Mouse (Mus musculus): ENCODE data around the gene Fgr. TPM values are rescaled to one million over a fixed set of nuclear protein-coding genes. Genes with fewer than 3 reads are reported as not detected.

Fgr gene
- polyA plus RNA-seq, 1 experiment from 2014 or later = 0.15 TPM

DNA sequence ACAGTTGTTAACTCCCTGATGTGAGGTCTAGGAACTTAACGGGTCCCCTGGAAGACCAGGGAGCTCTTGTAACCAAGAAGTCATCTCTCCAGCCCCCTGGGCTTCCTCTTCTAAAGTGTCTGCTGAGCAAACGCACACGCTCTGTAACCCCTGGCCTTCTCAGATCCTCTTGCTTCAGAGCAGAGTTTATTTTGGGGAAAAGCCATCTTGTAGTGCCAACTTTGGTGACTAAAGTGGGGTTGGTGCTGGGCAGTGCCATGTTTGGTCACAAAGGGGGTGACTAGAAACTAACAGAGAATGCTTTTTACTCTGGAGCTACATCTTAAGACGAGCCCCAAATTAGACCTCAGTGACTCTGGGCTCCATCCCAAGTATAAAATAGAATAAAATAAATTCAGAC, 29.1 kb upstream of the Fgr start:
- 0 out of 2 replicates have a peak, but pooled peaks cover 4% of the 10 kb centered on the region for H3K4me1 ChIP-seq (replicated peaks; ENCODE audit: control insufficient read depth, insufficient read depth)
- no peak for TF ChIP-seq EP300 (optimal IDR thresholded peaks at IDR 0.05)
- no peak for TF ChIP-seq CTCF (IDR thresholded peaks at IDR 0.05; ENCODE audit: low read depth)
- H3K9ac ChIP-seq (ENCODE audit: low read length) = no peak overlapping the region
- no peaks in the 10 kb centered on the region for H3K27me3 ChIP-seq (ENCODE audit: control insufficient read depth, insufficient read depth, low read length)
- no peak overlapping the region for H3K27ac ChIP-seq (replicated peaks)
- H3K9me3 ChIP-seq (ENCODE audit: control insufficient read depth, low read length) = no peaks in the 10 kb centered on the region
- WGBS = 62% methylated on average over 4 of the region's 4 CpGs
- ATAC-seq (ENCODE audit: low FRiP score, low TSS enrichment) = no peak
- H3K36me3 ChIP-seq (ENCODE audit: control insufficient read depth, insufficient read depth, low read length) = no peaks in the 10 kb centered on the region
- H3K4me2 ChIP-seq (replicated peaks; ENCODE audit: low read depth) = no peak overlapping the region
- DNase-seq (ENCODE audit: low spot score) = no peak
- H3K4me3 ChIP-seq (ENCODE audit: low read depth, low read length) = no peak overlapping the region

DNA sequence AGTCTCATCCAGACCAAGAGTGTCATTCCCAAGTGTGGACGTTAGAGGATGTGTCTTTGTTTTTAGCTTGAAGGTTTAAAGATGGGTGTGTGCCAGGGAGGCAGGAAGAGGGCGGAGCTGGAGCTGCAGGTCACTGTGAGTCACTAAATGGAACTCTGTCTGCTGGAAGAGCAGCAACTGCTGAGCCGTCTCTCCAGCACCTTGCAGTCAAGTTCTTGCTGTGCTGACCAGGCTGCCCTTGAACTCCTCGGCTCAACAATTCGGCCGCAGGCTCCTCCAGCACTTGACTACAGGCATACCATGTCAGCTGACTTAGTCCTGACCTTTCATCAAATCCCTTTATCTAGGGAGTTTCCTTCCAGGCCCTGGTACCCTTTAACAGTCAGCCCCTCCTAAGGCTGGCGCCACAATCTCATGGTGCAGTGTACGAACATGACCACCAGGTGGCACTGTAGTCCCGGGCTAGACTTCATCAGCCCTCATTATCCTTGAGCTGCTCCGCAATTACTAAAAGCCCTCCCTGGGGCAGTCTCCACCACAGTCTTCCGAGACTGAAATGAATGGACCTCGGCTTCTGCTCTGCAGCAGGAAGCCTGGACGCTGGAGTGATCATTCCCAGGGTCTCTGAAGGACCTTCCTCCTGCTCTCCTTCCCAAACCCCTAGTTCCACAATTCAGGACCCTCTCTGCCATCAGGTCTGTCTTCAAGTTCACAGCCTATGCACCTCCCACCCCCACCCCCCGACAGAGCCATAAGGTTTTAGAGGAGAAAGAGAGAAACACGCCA, 28.4 kb upstream of the Fgr start:
- WGBS = 3% methylated on average over 15 of the region's 15 CpGs
- 0 out of 2 replicates have a peak, but pooled peaks cover 4% of the 10 kb centered on the region for H3K4me1 ChIP-seq (replicated peaks; ENCODE audit: control insufficient read depth, insufficient read depth)
- peak overlapping the region; percentile 47 for H3K9ac ChIP-seq (ENCODE audit: low read length)
- H3K27ac ChIP-seq (replicated peaks) = peak overlapping the region; percentile 92
- peak overlapping the region; percentile 8; the same call in 1 of the 2 replicates for H3K4me3 ChIP-seq (ENCODE audit: low read depth, low read length)
- no peaks in the 10 kb centered on the region for H3K9me3 ChIP-seq (ENCODE audit: control insufficient read depth, low read length)
- no peaks in the 10 kb centered on the region for H3K27me3 ChIP-seq (ENCODE audit: control insufficient read depth, insufficient read depth, low read length)
- no peaks in the 10 kb centered on the region for H3K36me3 ChIP-seq (ENCODE audit: control insufficient read depth, insufficient read depth, low read length)
- ATAC-seq (ENCODE audit: low FRiP score, low TSS enrichment) (peak; percentile 70), DNase-seq (ENCODE audit: low spot score) (peak; percentile 84)
- peak; percentile 96 for TF ChIP-seq CTCF (IDR thresholded peaks at IDR 0.05; ENCODE audit: low read depth)
- no peak for TF ChIP-seq EP300 (optimal IDR thresholded peaks at IDR 0.05)
- peak overlapping the region; percentile 48 for H3K4me2 ChIP-seq (replicated peaks; ENCODE audit: low read depth)

DNA sequence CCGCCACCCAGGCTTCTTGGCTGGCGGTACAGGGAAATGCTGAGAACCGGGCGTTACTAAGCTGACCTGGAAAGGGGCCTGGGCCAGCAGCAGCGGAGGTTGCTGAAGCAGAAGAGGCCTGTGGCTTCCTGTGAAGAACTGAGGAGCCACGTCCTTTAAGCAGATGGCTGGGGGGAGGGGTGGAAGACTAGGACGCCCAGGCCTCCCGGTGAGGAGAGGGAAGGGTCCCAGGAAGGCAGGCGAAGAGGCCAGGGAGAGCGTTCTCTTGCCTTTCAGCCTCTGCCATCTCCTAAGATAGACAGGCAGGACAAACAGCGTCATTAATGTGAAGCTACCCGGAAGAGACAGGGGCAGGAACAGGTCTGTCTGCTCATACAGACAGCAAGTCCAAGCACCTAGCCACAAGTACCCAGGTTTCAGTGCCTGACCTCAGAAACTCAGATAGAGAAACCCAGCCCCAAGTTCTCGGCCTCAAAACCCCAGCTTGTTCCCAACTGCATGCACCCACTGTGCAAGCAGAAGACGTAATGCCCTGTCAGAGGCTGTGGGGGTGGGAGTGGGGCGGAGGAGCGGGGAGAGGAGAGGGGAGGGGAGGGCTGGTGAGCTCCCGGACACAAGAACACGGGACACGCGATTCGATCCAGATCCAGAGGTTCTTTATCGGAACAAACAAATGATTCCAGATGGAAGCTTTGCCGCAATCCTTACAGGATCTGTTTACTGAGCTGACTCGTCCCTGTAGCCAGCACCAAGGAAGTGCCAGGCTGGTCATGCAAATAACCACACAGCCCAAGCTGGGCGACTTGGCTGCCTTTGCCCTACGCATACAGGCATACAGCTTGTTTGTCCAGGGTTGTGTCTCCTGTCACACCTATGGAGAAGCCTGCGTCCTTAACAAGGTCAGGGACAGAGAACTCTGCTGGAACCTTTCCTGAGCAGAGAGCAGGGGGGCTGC, 27.6 kb upstream of the Fgr start:
- H3K4me1 ChIP-seq (replicated peaks; ENCODE audit: control insufficient read depth, insufficient read depth) = 0 out of 2 replicates have a peak, but pooled peaks cover 4% of the 10 kb centered on the region
- H3K9me3 ChIP-seq (ENCODE audit: control insufficient read depth, low read length) = no peaks in the 10 kb centered on the region
- DNase-seq (ENCODE audit: low spot score) (peak; percentile 74), ATAC-seq (ENCODE audit: low FRiP score, low TSS enrichment) (peak; percentile 85)
- no peaks in the 10 kb centered on the region for H3K36me3 ChIP-seq (ENCODE audit: control insufficient read depth, insufficient read depth, low read length)
- peak overlapping the region; percentile 8; the same call in 1 of the 2 replicates for H3K4me3 ChIP-seq (ENCODE audit: low read depth, low read length)
- peak overlapping the region; percentile 92 for H3K27ac ChIP-seq (replicated peaks)
- H3K4me2 ChIP-seq (replicated peaks; ENCODE audit: low read depth) = peak overlapping the region; percentile 48
- H3K9ac ChIP-seq (ENCODE audit: low read length) = peak overlapping the region; percentile 47
- TF ChIP-seq CTCF (IDR thresholded peaks at IDR 0.05; ENCODE audit: low read depth) = no peak
- no peak for TF ChIP-seq EP300 (optimal IDR thresholded peaks at IDR 0.05)
- H3K27me3 ChIP-seq (ENCODE audit: control insufficient read depth, insufficient read depth, low read length) = no peaks in the 10 kb centered on the region
- WGBS = 6% methylated on average over 27 of the region's 27 CpGs

DNA sequence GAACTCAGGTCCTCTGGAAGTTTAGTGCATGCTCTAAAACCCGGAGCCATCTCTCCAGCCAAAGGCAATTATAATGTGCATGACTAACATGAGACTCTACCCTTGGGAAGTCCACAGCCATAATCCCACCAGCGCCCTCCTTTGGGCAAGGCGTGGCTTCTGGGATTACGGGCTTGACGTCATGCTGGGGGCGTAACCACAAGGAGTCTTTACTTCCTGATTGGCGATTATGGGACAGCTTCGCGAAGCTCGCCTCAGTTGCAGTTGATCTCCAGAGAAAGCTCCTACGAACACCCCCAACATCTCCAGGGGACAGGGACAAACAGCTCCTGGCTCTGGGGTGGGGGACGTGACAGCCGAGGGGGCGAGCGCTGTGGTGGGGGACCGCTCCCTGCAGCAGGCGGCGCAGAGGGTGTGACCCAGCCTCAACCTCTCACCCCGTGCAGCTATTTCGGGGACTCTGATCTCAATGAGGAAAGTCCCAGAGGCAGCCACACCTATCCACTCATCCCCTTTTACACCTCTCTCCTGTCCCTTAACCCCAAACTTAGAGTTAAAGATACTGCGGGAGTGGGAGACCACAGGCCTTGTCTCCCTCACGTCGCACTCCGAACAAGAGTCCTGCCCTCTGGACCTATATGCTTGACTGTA, 23.9 kb upstream of the Fgr start:
- ATAC-seq (ENCODE audit: low FRiP score, low TSS enrichment) (no peak), DNase-seq (ENCODE audit: low spot score) (peak; percentile 64)
- no peaks in the 10 kb centered on the region for H3K9me3 ChIP-seq (ENCODE audit: control insufficient read depth, low read length)
- 31% methylated on average over 24 of the region's 24 CpGs for WGBS
- H3K27ac ChIP-seq (replicated peaks) = no peak overlapping the region
- 0 out of 2 replicates have a peak, but pooled peaks cover 4% of the 10 kb centered on the region for H3K4me1 ChIP-seq (replicated peaks; ENCODE audit: control insufficient read depth, insufficient read depth)
- peak overlapping the region; percentile 34 for H3K4me2 ChIP-seq (replicated peaks; ENCODE audit: low read depth)
- H3K9ac ChIP-seq (ENCODE audit: low read length) = no peak overlapping the region
- H3K27me3 ChIP-seq (ENCODE audit: control insufficient read depth, insufficient read depth, low read length) = no peaks in the 10 kb centered on the region
- no peak overlapping the region for H3K4me3 ChIP-seq (ENCODE audit: low read depth, low read length)
- TF ChIP-seq CTCF (IDR thresholded peaks at IDR 0.05; ENCODE audit: low read depth) (no peak), EP300 (optimal IDR thresholded peaks at IDR 0.05) (no peak)
- H3K36me3 ChIP-seq (ENCODE audit: control insufficient read depth, insufficient read depth, low read length) = no peaks in the 10 kb centered on the region

DNA sequence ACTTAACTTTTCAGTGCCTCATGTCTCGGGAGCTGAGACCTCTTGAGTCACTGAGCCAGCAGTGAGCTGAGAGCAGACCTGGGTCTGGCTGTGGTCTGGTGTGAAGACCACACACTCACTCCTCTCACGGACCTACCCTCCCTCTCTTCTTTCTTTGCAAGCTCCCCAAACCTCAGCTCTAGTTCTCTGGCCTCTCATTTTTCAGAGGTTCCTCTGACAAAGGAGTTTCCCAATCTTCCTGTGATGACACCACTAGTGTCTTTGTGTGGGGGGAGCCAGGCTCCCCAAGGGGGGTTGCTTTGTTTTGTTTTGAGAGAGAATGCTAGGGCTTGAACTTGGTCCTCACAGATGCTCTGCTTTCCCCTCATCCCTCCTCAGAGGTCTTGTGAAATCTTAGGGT, 22.9 kb upstream of the Fgr start:
- TF ChIP-seq EP300 (optimal IDR thresholded peaks at IDR 0.05) = no peak
- TF ChIP-seq CTCF (IDR thresholded peaks at IDR 0.05; ENCODE audit: low read depth) = no peak
- Histone ChIP-seq H3K4me1 (replicated peaks; ENCODE audit: control insufficient read depth, insufficient read depth) (0 out of 2 replicates have a peak, but pooled peaks cover 2% of the 10 kb centered on the region), H3K4me2 (replicated peaks; ENCODE audit: low read depth) (no peak overlapping the region), H3K27ac (replicated peaks) (no peak overlapping the region), H3K9ac (ENCODE audit: low read length) (no peak overlapping the region), H3K4me3 (ENCODE audit: low read depth, low read length) (no peak overlapping the region), H3K9me3 (ENCODE audit: control insufficient read depth, low read length) (no peaks in the 10 kb centered on the region), H3K27me3 (ENCODE audit: control insufficient read depth, insufficient read depth, low read length) (no peaks in the 10 kb centered on the region), H3K36me3 (ENCODE audit: control insufficient read depth, insufficient read depth, low read length) (no peaks in the 10 kb centered on the region)
- ATAC-seq (ENCODE audit: low FRiP score, low TSS enrichment) (no peak), DNase-seq (ENCODE audit: low spot score) (no peak)
- WGBS = 57% methylated on average over 2 of the region's 2 CpGs
